Mouse (Mus musculus) liver, embryonic 14.5 days (tissue): ENCODE measurements around the gene Nfe2l2. TPM values are rescaled to one million over a fixed set of nuclear protein-coding genes. Genes with fewer than 3 reads are reported as not detected.

Source experiments
- ATAC-seq: fragments of 200-750 bp; cut with Nextera tagmentation; 2 replicates; pipeline ENCODE4 v1.8.0; 2017; ENCODE audit warnings: moderate number of reproducible peaks, mild to moderate bottlenecking, moderate library complexity; ENCODE audit not compliant: insufficient read depth
- DNase-seq, 3 experiments: peaks; one replicate each; pipeline ENCODE4 v3.0.0-alpha.2; 2012 to 2013; ENCODE audit warnings: low read depth in 3 of 3, low spot score in 3 of 3
- H3K27ac ChIP-seq: fragments of 300-500 bp; sonication (generic); 2 replicates; pipeline ENCODE4 v1.5.1; 2014; ENCODE audit warnings: moderate library complexity, mild to moderate bottlenecking, control low read depth, inconsistent platforms
- H3K27me3 ChIP-seq: fragments of 300-500 bp; sonication (generic); 2 replicates; pipeline ENCODE4 v1.6.1; 2014; ENCODE audit warnings: mild to moderate bottlenecking, low read length, moderate library complexity; ENCODE audit not compliant: control insufficient read depth, insufficient read depth
- H3K36me3 ChIP-seq: fragments of 300-500 bp; sonication (generic); replicated peaks from 2 replicates; pipeline ENCODE4 v1.6.1; 2014; ENCODE audit warnings: low read depth; ENCODE audit not compliant: control insufficient read depth, insufficient read depth
- H3K4me1 ChIP-seq, 2 experiments: fragments of 200-500 bp in 1 of 2; fragments of 300-500 bp in 1 of 2; sonication (generic) in 1 of 2; replicated peaks; 2 replicates each; pipeline ENCODE4 v1.6.1; 2012 to 2014; ENCODE audit warnings: antibody characterized with exemption in 1 of 2, inconsistent platforms in 1 of 2, low read length in 1 of 2; ENCODE audit not compliant: control insufficient read depth in 2 of 2, insufficient read depth in 2 of 2
- H3K4me2 ChIP-seq: fragments of 300-500 bp; sonication (generic); 2 replicates; pipeline ENCODE4 v1.6.1; 2014; ENCODE audit warnings: low read depth, mild to moderate bottlenecking, control low read depth, moderate library complexity
- H3K4me3 ChIP-seq, 2 experiments: fragments of 200-500 bp in 1 of 2; fragments of 300-500 bp in 1 of 2; sonication (generic) in 1 of 2; 2 replicates each; pipeline ENCODE4 v1.5.1; 2012 to 2014; ENCODE audit warnings: low read depth in 2 of 2, low read length in 2 of 2, mild to moderate bottlenecking in 2 of 2, control low read depth in 1 of 2, inconsistent platforms in 1 of 2, moderate library complexity in 1 of 2; ENCODE audit not compliant: insufficient read depth in 1 of 2
- H3K9ac ChIP-seq: fragments of 300-500 bp; sonication (generic); replicated peaks from 2 replicates; pipeline ENCODE4 v1.6.1; 2014; ENCODE audit warnings: mild to moderate bottlenecking, control low read depth, moderate library complexity
- H3K9me3 ChIP-seq: fragments of 300-500 bp; sonication (generic); 2 replicates; pipeline ENCODE4 v1.6.1; 2016; ENCODE audit warnings: low read length, mixed read lengths; ENCODE audit not compliant: control insufficient read depth
- CTCF ChIP-seq: IDR thresholded peaks from 2 replicates; pipeline ENCODE4 v1.5.1; 2016; ENCODE audit warnings: antibody characterized with exemption, low read depth, control low read depth
- EP300 ChIP-seq: IDR thresholded peaks from 2 replicates; pipeline ENCODE4 v1.6.1; 2016; ENCODE audit warnings: antibody characterized with exemption, low read depth
- WGBS: fragments of 180-500 bp; shearing (Covaris S2); extraction: QIAGEN DNeasy Blood & Tissue Kit; methylation state at CpG from one replicate; pipeline ENCODE4 v1.1.7; 2014; ENCODE audit not compliant: insufficient replicate concordance; 5-methylcytosine and 5-hydroxymethylcytosine counted together
- polyA plus RNA-seq, 2 experiments: library from polyadenylated mRNA; depleted of rRNA in 1 of 2; stranded (reverse) in 1 of 2; unstranded in 1 of 2; fragments of >200 nt; fragmentation: Nextera tagmentation in 1 of 2; extraction: Ambion mirVana in 1 of 2; gene quantifications; 2 replicates each; pipeline versions ENCODE4 v1.2.1 to v1.2.3; 2012 to 2014

Nfe2l2 gene
- polyA plus RNA-seq, 2 experiments: 30.4 to 40.0 TPM

- WGBS: 79% methylated on average over 2 of the region's 2 CpGs
- TF ChIP-seq EP300 (no peak), CTCF (no peak)
- Histone ChIP-seq H3K9me3 (no peaks in the 10 kb centered on the region), H3K9ac (no peak overlapping the region), H3K27me3 (no peaks in the 10 kb centered on the region), H3K4me2 (no peak overlapping the region), H3K27ac (no peak overlapping the region), H3K4me3 (no peak overlapping the region), H3K4me1 (no peaks in the 10 kb centered on the region; a peak in 1 of 4 replicates), H3K36me3 (no peaks in the 10 kb centered on the region)
- no peak for DNase-seq
- ATAC-seq: no peak
Observed at GRCm38 (mm10) chr2:75750043-75750718, 45.7 kb upstream of the Nfe2l2 start.

GRCm38 (mm10) chr2:75748841-75749240, 44.4 kb upstream of the Nfe2l2 start:
- 73% methylated on average over 6 of the region's 6 CpGs for WGBS
- DNase-seq: no peak
- no peak for ATAC-seq
- H3K27ac ChIP-seq: no peak overlapping the region
- no peaks in the 10 kb centered on the region for H3K27me3 ChIP-seq
- TF ChIP-seq EP300 (no peak), CTCF (no peak)
- H3K4me2 ChIP-seq: no peak overlapping the region
- H3K36me3 ChIP-seq: no peaks in the 10 kb centered on the region
- H3K9ac ChIP-seq: no peak overlapping the region
- H3K9me3 ChIP-seq: no peaks in the 10 kb centered on the region
- no peak overlapping the region for H3K4me3 ChIP-seq
- H3K4me1 ChIP-seq: no peaks in the 10 kb centered on the region

- DNase-seq (no peak), ATAC-seq (no peak)
- H3K27ac ChIP-seq: no peak overlapping the region
- no peak overlapping the region for H3K4me3 ChIP-seq
- no peaks in the 10 kb centered on the region for H3K36me3 ChIP-seq
- TF ChIP-seq CTCF (no peak), EP300 (no peak)
- WGBS: 43% methylated on average over 2 of the region's 2 CpGs
- no peak overlapping the region for H3K4me2 ChIP-seq
- no peaks in the 10 kb centered on the region for H3K27me3 ChIP-seq
- no peak overlapping the region for H3K9ac ChIP-seq
- no peaks in the 10 kb centered on the region for H3K9me3 ChIP-seq
- peaks cover 0 to 5% of the 10 kb centered on the region in 2 experiments; a peak in 2 of 4 replicates for H3K4me1 ChIP-seq
Observed at GRCm38 (mm10) chr2:75737006-75737503, 32.6 kb upstream of the Nfe2l2 start.

DNA sequence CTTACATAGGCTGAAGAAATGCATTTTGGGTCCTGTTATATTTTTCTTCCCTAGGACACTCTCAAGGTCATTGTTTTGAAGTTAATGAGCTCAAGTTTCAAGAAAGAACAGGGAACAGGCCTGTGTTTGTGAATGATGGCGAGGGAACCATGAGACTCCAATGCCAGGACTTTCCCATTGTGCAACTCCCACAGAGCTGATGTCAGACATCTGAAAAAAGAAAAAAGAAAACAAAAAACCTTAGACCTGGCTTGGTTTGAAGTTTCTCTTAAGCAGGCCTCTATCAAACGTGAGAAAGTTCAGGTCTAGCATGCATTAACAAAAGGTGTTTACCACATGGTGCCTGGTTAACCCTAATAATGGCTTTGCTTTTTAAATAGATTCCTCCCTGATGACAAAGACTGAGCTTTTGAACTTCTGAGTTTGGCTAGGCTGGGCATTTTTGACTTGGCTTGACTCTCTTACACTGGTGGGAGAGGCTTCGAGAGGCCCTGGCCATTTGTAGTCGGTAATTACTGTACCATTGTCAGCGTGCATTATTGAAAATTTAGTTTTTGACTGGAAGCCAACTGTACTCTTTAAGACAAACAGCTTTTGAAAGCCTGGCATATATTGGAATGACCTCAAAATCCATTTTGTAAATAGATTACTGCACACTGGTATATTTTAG, 29.9 kb upstream of the Nfe2l2 start:
- H3K4me1 ChIP-seq: peaks cover 0 to 14% of the 10 kb centered on the region in 2 experiments; a peak in 2 of 4 replicates
- WGBS: 61% methylated on average over 5 of the region's 5 CpGs

DNA sequence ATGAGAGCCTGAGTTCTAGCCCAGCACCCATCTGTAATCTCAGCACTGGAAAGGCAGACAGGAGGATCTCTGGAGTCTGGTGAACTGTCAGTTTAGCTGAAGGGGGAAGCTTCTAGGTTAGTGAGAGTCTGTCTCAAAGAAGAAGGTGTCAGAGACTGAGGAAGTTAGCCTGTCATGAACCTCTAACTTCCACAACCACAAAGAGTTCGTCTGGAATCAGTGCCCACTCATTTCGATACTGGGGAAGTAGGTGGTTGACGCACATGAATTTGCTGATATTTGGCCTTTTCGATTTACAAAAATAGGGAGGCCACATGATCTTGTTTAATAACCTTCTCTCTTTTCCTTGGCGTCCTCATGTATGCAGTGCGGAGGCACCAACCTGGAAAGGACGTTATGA, 28.7 kb upstream of the Nfe2l2 start:
- no peak overlapping the region for H3K4me3 ChIP-seq
- TF ChIP-seq CTCF: no peak
- TF ChIP-seq EP300: no peak
- ATAC-seq: no peak
- H3K27me3 ChIP-seq: no peaks in the 10 kb centered on the region
- WGBS: 50% methylated on average over 7 of the region's 7 CpGs
- H3K4me2 ChIP-seq: no peak overlapping the region
- no peak for DNase-seq
- H3K27ac ChIP-seq: no peak overlapping the region
- no peaks in the 10 kb centered on the region for H3K9me3 ChIP-seq
- H3K36me3 ChIP-seq: no peaks in the 10 kb centered on the region
- no peak overlapping the region for H3K9ac ChIP-seq
- peaks cover 0 to 14% of the 10 kb centered on the region in 2 experiments; a peak in 2 of 4 replicates for H3K4me1 ChIP-seq

More for the DNA sequence above, 29.9 kb upstream of the Nfe2l2 start:
- no peaks in the 10 kb centered on the region for H3K9me3 ChIP-seq
- ATAC-seq (no peak), DNase-seq (no peak)
- H3K27me3 ChIP-seq: no peaks in the 10 kb centered on the region
- H3K4me2 ChIP-seq: no peak overlapping the region
- no peak for TF ChIP-seq EP300
- no peak for TF ChIP-seq CTCF
- no peak overlapping the region for H3K27ac ChIP-seq
- H3K4me3 ChIP-seq: no peak overlapping the region
- H3K9ac ChIP-seq: no peak overlapping the region
- H3K36me3 ChIP-seq: no peaks in the 10 kb centered on the region
